Mouse (Mus musculus) intestine, embryonic 15.5 days (tissue): Measurements from ENCODE around the gene Csrnp1. TPM values are rescaled to one million over a fixed set of nuclear protein-coding genes. Genes with fewer than 3 reads are reported as not detected.

Experiments used
- ATAC-seq: fragments of 200-750 bp; cut with Nextera tagmentation; 2 replicates; pipeline ENCODE4 v1.8.0; 2017; ENCODE audit warnings: moderate TSS enrichment, moderate library complexity
- H3K27ac ChIP-seq: fragments of 300-500 bp; sonication (generic); 2 replicates; pipeline ENCODE4 v1.5.1; 2015; ENCODE audit warnings: mild to moderate bottlenecking, inconsistent platforms
- H3K27me3 ChIP-seq: fragments of 300-500 bp; sonication (generic); replicated peaks from 2 replicates; pipeline ENCODE4 v1.6.1; 2015; ENCODE audit warnings: inconsistent platforms
- H3K36me3 ChIP-seq: fragments of 300-500 bp; sonication (generic); 2 replicates; pipeline ENCODE4 v1.6.1; 2015; ENCODE audit warnings: inconsistent platforms
- H3K4me1 ChIP-seq: fragments of 300-500 bp; sonication (generic); replicated peaks from 2 replicates; pipeline ENCODE4 v1.6.1; 2015; ENCODE audit warnings: inconsistent platforms
- H3K4me2 ChIP-seq: fragments of 300-500 bp; sonication (generic); replicated peaks from 2 replicates; pipeline ENCODE4 v1.6.1; 2015; ENCODE audit warnings: mild to moderate bottlenecking, inconsistent platforms
- H3K4me3 ChIP-seq: fragments of 300-500 bp; sonication (generic); replicated peaks from 2 replicates; pipeline ENCODE4 v1.5.1; 2015; ENCODE audit warnings: inconsistent platforms
- H3K9ac ChIP-seq: fragments of 300-500 bp; sonication (generic); 2 replicates; pipeline ENCODE4 v1.6.1; 2015; ENCODE audit warnings: inconsistent platforms
- H3K9me3 ChIP-seq: fragments of 300-500 bp; sonication (generic); 2 replicates; pipeline ENCODE4 v1.6.1; 2016; ENCODE audit warnings: inconsistent platforms
- WGBS: fragments of 180-500 bp; shearing (Covaris S2); methylation state at CpG from one replicate; pipeline ENCODE4 v1.1.7; 2015; 5-methylcytosine and 5-hydroxymethylcytosine counted together
- polyA plus RNA-seq: library from polyadenylated mRNA; unstranded; fragments of >200 nt; fragmentation: Nextera tagmentation; extraction: Ambion mirVana; gene quantifications from 2 replicates; pipeline ENCODE4 v1.2.1, GENCODE M21; 2015

Gene Csrnp1
- 5.3 and 5.9 TPM in 2 replicates for polyA plus RNA-seq

- Histone ChIP-seq H3K4me3 (peak within 1 kb of the TSS; percentile 76), H3K4me2 (peak within 1 kb of the TSS; percentile 95), H3K27me3 (no peaks in the 10 kb centered on the region), H3K36me3 (no peaks in the 10 kb centered on the region), H3K27ac (peak within 1 kb of the TSS; percentile 95), H3K9ac (peak within 1 kb of the TSS; percentile 69), H3K9me3 (no peaks in the 10 kb centered on the region), H3K4me1 (peaks cover 49% of the 10 kb centered on the region)
- no peak for ATAC-seq
- WGBS: 20% methylated on average over 14 of the region's 14 CpGs
Observed at GRCm38 (mm10) chr9:119984536-119985011, at the start of gene Csrnp1. Gene Csrnp1 (minus strand): TSS chr9:119984658.

GRCm38 (mm10) chr9:120032710-120033109 lies 48.3 kb upstream of the Csrnp1 start:
- H3K27ac ChIP-seq: no peak overlapping the region
- ATAC-seq: peak; percentile 47; the same call in 1 of the 2 replicates

GRCm38 (mm10) chr9:120030421-120030820 lies 46.0 kb upstream of the Csrnp1 start:
- no peaks in the 10 kb centered on the region for H3K27me3 ChIP-seq
- ATAC-seq: no peak
- H3K27ac ChIP-seq: no peak overlapping the region
- no peak overlapping the region for H3K4me2 ChIP-seq
- no peak overlapping the region for H3K4me3 ChIP-seq
- 0 out of 2 replicates have a peak, but pooled peaks cover 2% of the 10 kb centered on the region for H3K4me1 ChIP-seq
- 85% methylated on average over 10 of the region's 10 CpGs for WGBS
- H3K9ac ChIP-seq: no peak overlapping the region
- no peaks in the 10 kb centered on the region for H3K9me3 ChIP-seq
- no peaks in the 10 kb centered on the region for H3K36me3 ChIP-seq

More at GRCm38 (mm10) chr9:120032710-120033109, 48.3 kb upstream of the Csrnp1 start:
- Histone ChIP-seq H3K4me2 (no peak overlapping the region), H3K36me3 (no peaks in the 10 kb centered on the region), H3K9ac (no peak overlapping the region), H3K4me3 (no peak overlapping the region), H3K4me1 (0 out of 2 replicates have a peak, but pooled peaks cover 2% of the 10 kb centered on the region), H3K9me3 (no peaks in the 10 kb centered on the region), H3K27me3 (no peaks in the 10 kb centered on the region)
- 61% methylated on average over 6 of the region's 6 CpGs for WGBS

- 95% methylated on average over 6 of the region's 6 CpGs for WGBS
- Histone ChIP-seq H3K4me3 (no peak overlapping the region), H3K4me2 (no peak overlapping the region), H3K9ac (no peak overlapping the region), H3K27ac (no peak overlapping the region), H3K27me3 (no peaks in the 10 kb centered on the region), H3K4me1 (0 out of 2 replicates have a peak, but pooled peaks cover 2% of the 10 kb centered on the region), H3K9me3 (no peaks in the 10 kb centered on the region), H3K36me3 (no peaks in the 10 kb centered on the region)
- no peak for ATAC-seq
Observed at GRCm38 (mm10) chr9:120029880-120030279, 45.4 kb upstream of the Csrnp1 start.

- Histone ChIP-seq H3K27me3 (no peaks in the 10 kb centered on the region), H3K4me2 (no peak overlapping the region), H3K9ac (no peak overlapping the region), H3K27ac (no peak overlapping the region), H3K4me3 (no peak overlapping the region), H3K9me3 (no peaks in the 10 kb centered on the region), H3K4me1 (0 out of 2 replicates have a peak, but pooled peaks cover 2% of the 10 kb centered on the region), H3K36me3 (no peaks in the 10 kb centered on the region)
- peak; percentile 54 for ATAC-seq
- 23% methylated on average over 14 of the region's 14 CpGs for WGBS
Observed at GRCm38 (mm10) chr9:120027401-120028151, 43.1 kb upstream of the Csrnp1 start.

- no peak overlapping the region for H3K9ac ChIP-seq
Observed at GRCm38 (mm10) chr9:120024625-120025024, 40.2 kb upstream of the Csrnp1 start.

GRCm38 (mm10) chr9:120024171-120024570 lies 39.7 kb upstream of the Csrnp1 start:
- Histone ChIP-seq H3K36me3 (no peaks in the 10 kb centered on the region), H3K4me1 (peaks cover 12% of the 10 kb centered on the region; the same call in 1 of the 2 replicates), H3K9ac (no peak overlapping the region), H3K27me3 (no peaks in the 10 kb centered on the region), H3K9me3 (no peaks in the 10 kb centered on the region), H3K4me3 (no peak overlapping the region), H3K27ac (no peak overlapping the region), H3K4me2 (no peak overlapping the region)
- WGBS: 82% methylated on average over 10 of the region's 10 CpGs
- ATAC-seq: no peak

More at GRCm38 (mm10) chr9:120024625-120025024, 40.2 kb upstream of the Csrnp1 start:
- Histone ChIP-seq H3K4me3 (no peak overlapping the region), H3K27ac (no peak overlapping the region), H3K9me3 (no peaks in the 10 kb centered on the region), H3K27me3 (no peaks in the 10 kb centered on the region), H3K36me3 (no peaks in the 10 kb centered on the region), H3K4me2 (no peak overlapping the region), H3K4me1 (peaks cover 12% of the 10 kb centered on the region; the same call in 1 of the 2 replicates)
- no peak for ATAC-seq
- 91% methylated on average over 5 of the region's 5 CpGs for WGBS

GRCm38 (mm10) chr9:120023086-120023811 lies 38.8 kb upstream of the Csrnp1 start, which contains the start of gene Xirp1:
Gene Xirp1 (minus strand): TSS chr9:120023598.
- no peak within 1 kb of the TSS for H3K4me3 ChIP-seq
- no peak within 1 kb of the TSS for H3K9ac ChIP-seq
- H3K9me3 ChIP-seq: no peaks in the 10 kb centered on the region
- H3K4me2 ChIP-seq: no peak within 1 kb of the TSS
- H3K27me3 ChIP-seq: no peaks in the 10 kb centered on the region
- H3K27ac ChIP-seq: no peak within 1 kb of the TSS
- no peak for ATAC-seq
- 82% methylated on average over 18 of the region's 18 CpGs for WGBS
- H3K4me1 ChIP-seq: peaks cover 12% of the 10 kb centered on the region; the same call in 1 of the 2 replicates
- H3K36me3 ChIP-seq: no peaks in the 10 kb centered on the region

GRCm38 (mm10) chr9:120021164-120021563 lies 36.7 kb upstream of the Csrnp1 start:
- no peak overlapping the region for H3K4me2 ChIP-seq
- no peak for ATAC-seq

GRCm38 (mm10) chr9:120020285-120020890 lies 35.9 kb upstream of the Csrnp1 start:
- Histone ChIP-seq H3K4me3 (no peak overlapping the region), H3K9ac (no peak overlapping the region), H3K4me2 (no peak overlapping the region), H3K9me3 (no peaks in the 10 kb centered on the region), H3K27me3 (no peaks in the 10 kb centered on the region), H3K27ac (no peak overlapping the region), H3K36me3 (no peaks in the 10 kb centered on the region), H3K4me1 (peaks cover 12% of the 10 kb centered on the region; the same call in 1 of the 2 replicates)
- WGBS: 33% methylated on average over 7 of the region's 7 CpGs
- ATAC-seq: 0 out of 2 replicates have a peak, but pooled peaks have one; percentile 13

More at GRCm38 (mm10) chr9:120021164-120021563, 36.7 kb upstream of the Csrnp1 start:
- Histone ChIP-seq H3K27ac (no peak overlapping the region), H3K36me3 (no peaks in the 10 kb centered on the region), H3K9me3 (no peaks in the 10 kb centered on the region), H3K4me1 (peaks cover 12% of the 10 kb centered on the region; the same call in 1 of the 2 replicates), H3K27me3 (no peaks in the 10 kb centered on the region), H3K4me3 (no peak overlapping the region), H3K9ac (no peak overlapping the region)
- 29% methylated on average over 5 of the region's 5 CpGs for WGBS

GRCm38 (mm10) chr9:120016956-120017355 lies 32.5 kb upstream of the Csrnp1 start:
- H3K36me3 ChIP-seq: no peaks in the 10 kb centered on the region
- no peak overlapping the region for H3K9ac ChIP-seq
- H3K27ac ChIP-seq: no peak overlapping the region
- 60% methylated on average over 10 of the region's 10 CpGs for WGBS
- H3K27me3 ChIP-seq: no peaks in the 10 kb centered on the region
- no peak overlapping the region for H3K4me2 ChIP-seq
- no peak for ATAC-seq
- H3K4me3 ChIP-seq: no peak overlapping the region
- H3K9me3 ChIP-seq: no peaks in the 10 kb centered on the region
- peaks cover 12% of the 10 kb centered on the region; the same call in 1 of the 2 replicates for H3K4me1 ChIP-seq
